Mouse (Mus musculus) thymus, adult 2 months (tissue): ENCODE measurements at regions not wholly inside any gene's neighbourhood (a gene's known extent, or its start where the extent isn't known, plus 50 kb on each side); places are given as distances from the start of the nearest gene placed in this dataset.

Experiments used
- DNase-seq: peaks from one replicate; pipeline ENCODE4 v3.0.0; 2021
- H3K27ac ChIP-seq: fragments of 200-500 bp; 2 replicates; pipeline ENCODE4 v1.5.1; 2012; ENCODE audit warnings: low read length, control low read depth; ENCODE audit not compliant: control insufficient read depth, insufficient read depth
- H3K27me3 ChIP-seq: fragments of 200-500 bp; 2 replicates; pipeline ENCODE4 v1.6.1; 2012; ENCODE audit warnings: mild to moderate bottlenecking, low read length, moderate library complexity, mixed read lengths; ENCODE audit not compliant: control insufficient read depth, insufficient read depth
- H3K36me3 ChIP-seq: fragments of 200-500 bp; 2 replicates; pipeline ENCODE4 v1.6.1; 2012; ENCODE audit warnings: mild to moderate bottlenecking, low read length, moderate library complexity; ENCODE audit not compliant: control insufficient read depth, insufficient read depth
- H3K4me1 ChIP-seq: fragments of 200-500 bp; replicated peaks from 2 replicates; pipeline ENCODE4 v1.6.1; 2012; ENCODE audit warnings: low read length; ENCODE audit not compliant: control insufficient read depth, insufficient read depth
- H3K4me3 ChIP-seq: fragments of 200-500 bp; 2 replicates; pipeline ENCODE4 v1.5.1; 2012; ENCODE audit warnings: mild to moderate bottlenecking, low read length, control low read depth, moderate library complexity; ENCODE audit not compliant: control insufficient read depth, insufficient read depth
- CTCF ChIP-seq: fragments of 200-500 bp; IDR thresholded peaks from 2 replicates; pipeline ENCODE4 v1.5.1; 2012; ENCODE audit warnings: mild to moderate bottlenecking, control low read depth, low read length, moderate library complexity, borderline replicate concordance; ENCODE audit not compliant: control insufficient read depth, poor library complexity, insufficient read depth; ENCODE audit errors: extremely low read depth
- POLR2A ChIP-seq: fragments of 200-500 bp; IDR thresholded peaks from 2 replicates; pipeline ENCODE4 v1.6.1; 2012; ENCODE audit warnings: mild to moderate bottlenecking, low read length, control low read depth, moderate library complexity; ENCODE audit not compliant: control insufficient read depth, poor library complexity, insufficient read depth; ENCODE audit errors: extremely low read depth
- WGBS: fragments of 180-500 bp; shearing (Covaris S2); methylation state at CpG from one replicate; pipeline ENCODE4 v1.1.7; 2018; 5-methylcytosine and 5-hydroxymethylcytosine counted together

DNA sequence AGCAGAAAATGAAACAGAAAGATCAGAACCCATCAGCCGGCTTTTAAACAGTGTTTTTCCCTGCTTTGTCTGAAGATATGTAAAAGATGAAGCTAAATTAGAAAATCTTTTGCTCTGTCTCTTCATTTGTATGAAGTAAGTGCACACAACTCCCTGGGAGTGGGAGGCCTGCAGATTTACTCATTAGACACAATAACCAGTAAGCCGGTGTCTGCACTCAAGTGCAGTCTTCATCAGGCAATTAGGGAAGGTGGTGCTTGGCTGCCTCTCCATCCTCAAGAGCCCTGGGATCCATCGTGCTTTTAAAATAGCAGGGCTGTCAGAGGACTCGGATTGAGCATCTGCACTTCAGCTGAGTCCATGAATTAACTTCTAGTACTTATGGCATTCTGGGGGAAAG lies 945.1 kb downstream of the Slc4a3 start:
- Histone ChIP-seq H3K4me1 (no peaks in the 10 kb centered on the region), H3K4me3 (no peak overlapping the region), H3K27ac (no peak overlapping the region), H3K36me3 (no peaks in the 10 kb centered on the region), H3K27me3 (no peaks in the 10 kb centered on the region)
- TF ChIP-seq POLR2A (no peak), CTCF (no peak)
- no peak for DNase-seq
- 86% methylated on average over 4 of the region's 4 CpGs for WGBS

DNA sequence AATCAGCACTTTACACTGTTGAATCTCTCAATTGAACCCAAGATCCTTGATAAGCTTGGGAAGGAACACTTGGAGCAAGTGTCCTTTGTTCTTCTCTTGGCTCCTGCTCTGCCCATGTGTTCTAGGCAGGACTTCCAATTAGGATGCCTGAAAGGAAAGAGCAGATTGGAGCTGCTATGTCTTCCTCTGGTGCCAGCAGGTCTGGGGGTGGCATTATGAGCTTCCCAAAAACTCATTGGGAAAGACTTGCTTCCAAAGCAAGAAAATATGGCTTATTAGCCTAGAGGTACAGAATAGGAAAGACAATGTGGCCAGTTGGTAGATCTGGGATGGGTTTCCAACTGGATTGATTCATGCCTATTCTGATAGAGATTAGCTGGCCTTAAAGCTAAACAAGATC lies 959.1 kb downstream of the Slc4a3 start:
- no peak overlapping the region for H3K4me3 ChIP-seq
- no peak for DNase-seq
- H3K27me3 ChIP-seq: no peaks in the 10 kb centered on the region
- H3K36me3 ChIP-seq: no peaks in the 10 kb centered on the region
- TF ChIP-seq POLR2A: no peak
- no peak for TF ChIP-seq CTCF
- no peak overlapping the region for H3K27ac ChIP-seq
- H3K4me1 ChIP-seq: no peaks in the 10 kb centered on the region

DNA sequence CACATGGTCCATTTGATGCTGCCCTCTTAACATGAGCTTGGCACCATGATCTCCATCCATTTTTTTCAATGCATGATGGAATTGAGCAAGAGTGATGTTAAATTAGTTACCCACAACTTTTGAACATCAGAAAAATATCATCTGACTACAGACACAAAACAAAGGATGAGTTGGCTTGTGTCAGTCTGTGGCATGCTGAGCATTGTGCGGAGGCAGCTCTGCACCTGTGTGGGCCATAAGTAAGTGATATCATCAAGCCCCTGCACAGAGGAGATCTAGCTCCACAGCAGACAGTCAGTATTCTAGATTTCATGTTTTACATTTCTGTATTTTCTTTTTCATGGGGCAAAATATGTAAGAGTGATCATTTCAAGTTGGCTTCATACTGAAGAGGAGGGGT lies 962.8 kb downstream of the Slc4a3 start:
- 95% methylated on average over 1 of the region's 1 CpGs for WGBS
- H3K27me3 ChIP-seq: no peaks in the 10 kb centered on the region
- no peaks in the 10 kb centered on the region for H3K36me3 ChIP-seq
- H3K4me3 ChIP-seq: no peak overlapping the region
- no peak for TF ChIP-seq POLR2A
- TF ChIP-seq CTCF: no peak
- no peak overlapping the region for H3K27ac ChIP-seq
- H3K4me1 ChIP-seq: no peaks in the 10 kb centered on the region
- DNase-seq: no peak

DNA sequence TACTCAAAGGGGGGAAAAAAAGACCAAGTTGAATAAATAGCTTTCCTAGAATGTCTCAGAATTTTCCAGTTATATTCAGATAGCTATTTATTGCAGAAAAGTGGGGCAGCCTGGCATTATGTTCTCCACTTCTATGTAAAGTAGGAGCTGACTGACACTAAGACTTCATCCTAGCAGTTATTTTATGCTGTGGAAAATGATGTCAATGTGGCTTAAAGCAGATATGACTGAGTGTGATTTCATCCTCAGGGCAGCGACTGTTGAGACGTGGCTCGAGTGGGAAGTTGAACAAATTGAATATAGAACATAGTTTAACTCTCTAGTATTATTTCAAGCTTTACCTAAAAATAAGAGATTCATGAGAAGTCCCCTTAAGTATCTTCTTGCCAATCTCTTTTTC lies 963.4 kb downstream of the Slc4a3 start:
- WGBS: 93% methylated on average over 3 of the region's 3 CpGs
- H3K36me3 ChIP-seq: no peaks in the 10 kb centered on the region
- DNase-seq: no peak
- no peak overlapping the region for H3K4me3 ChIP-seq
- TF ChIP-seq CTCF: no peak
- no peak for TF ChIP-seq POLR2A
- H3K27ac ChIP-seq: no peak overlapping the region
- no peaks in the 10 kb centered on the region for H3K4me1 ChIP-seq
- H3K27me3 ChIP-seq: no peaks in the 10 kb centered on the region

DNA sequence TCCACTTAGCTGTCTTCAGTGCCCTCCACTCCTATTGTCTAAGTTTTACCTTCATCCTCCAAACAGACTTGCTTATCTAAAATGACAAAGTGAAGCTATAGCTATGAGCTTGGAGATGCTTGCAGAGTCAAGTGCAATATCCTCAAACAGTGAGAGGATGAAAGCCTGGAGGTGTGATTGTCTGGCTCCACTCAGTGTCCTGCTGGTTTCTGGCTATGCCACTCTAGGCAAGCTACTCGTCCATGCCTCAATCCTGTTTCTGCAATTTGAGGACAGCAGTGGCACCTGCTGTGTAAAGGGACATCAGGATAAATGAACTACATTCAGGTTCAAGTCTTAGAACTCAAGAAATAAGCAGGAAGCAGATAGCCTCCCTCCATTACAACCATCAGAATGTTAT lies 966.1 kb downstream of the Slc4a3 start:
- Histone ChIP-seq H3K4me1 (no peaks in the 10 kb centered on the region), H3K4me3 (no peak overlapping the region), H3K36me3 (no peaks in the 10 kb centered on the region), H3K27me3 (no peaks in the 10 kb centered on the region), H3K27ac (no peak overlapping the region)
- no peak for TF ChIP-seq CTCF
- TF ChIP-seq POLR2A: no peak
- no peak for DNase-seq
- WGBS: 78% methylated on average over 1 of the region's 1 CpGs

DNA sequence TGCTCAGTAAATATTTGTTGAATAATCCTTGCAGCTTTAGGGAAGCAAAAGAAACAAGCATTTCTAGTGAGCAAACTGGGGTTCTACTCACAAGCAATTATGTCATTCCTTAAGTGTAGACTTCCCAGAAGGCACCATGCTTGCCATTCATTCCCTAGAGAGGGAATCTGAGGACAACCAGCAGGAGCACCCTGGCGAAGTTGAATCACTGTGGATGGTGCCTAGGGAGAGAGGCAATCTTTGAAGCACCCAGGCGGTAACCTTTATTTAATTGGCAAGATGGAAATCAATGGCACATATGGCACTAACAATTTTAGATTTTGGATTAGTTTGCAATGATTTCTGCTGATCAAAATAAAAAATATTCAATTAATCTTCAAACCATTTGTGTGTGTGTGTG lies 967.4 kb downstream of the Slc4a3 start:
- no peak overlapping the region for H3K4me3 ChIP-seq
- H3K27me3 ChIP-seq: no peaks in the 10 kb centered on the region
- no peak overlapping the region for H3K27ac ChIP-seq
- H3K4me1 ChIP-seq: no peaks in the 10 kb centered on the region
- WGBS: 97% methylated on average over 2 of the region's 2 CpGs
- no peaks in the 10 kb centered on the region for H3K36me3 ChIP-seq
- DNase-seq: no peak
- TF ChIP-seq POLR2A (no peak), CTCF (no peak)

DNA sequence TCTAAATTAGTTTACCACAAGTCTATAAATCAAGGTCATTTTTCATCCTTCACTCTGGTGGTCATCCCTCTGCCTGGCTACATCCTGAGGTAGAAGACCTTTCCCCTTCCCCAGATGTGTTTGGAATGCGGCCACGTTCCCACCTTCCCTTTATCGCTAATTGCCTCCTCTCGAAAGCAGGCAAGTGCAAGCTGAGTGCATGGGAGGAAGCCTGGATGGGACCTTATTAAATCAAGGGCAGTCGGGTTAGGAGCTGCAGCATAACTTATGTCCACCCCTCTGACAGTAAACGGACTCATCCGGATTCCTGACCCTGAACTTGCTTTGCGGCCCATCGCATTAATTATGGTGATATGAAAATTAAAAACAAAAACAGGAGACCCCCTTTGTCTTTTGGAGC lies 983.5 kb downstream of the Slc4a3 start:
- Histone ChIP-seq H3K27me3 (no peaks in the 10 kb centered on the region), H3K27ac (no peak overlapping the region), H3K4me1 (no peaks in the 10 kb centered on the region), H3K36me3 (no peaks in the 10 kb centered on the region), H3K4me3 (no peak overlapping the region)
- WGBS: 83% methylated on average over 9 of the region's 9 CpGs
- DNase-seq: no peak
- TF ChIP-seq CTCF: no peak
- no peak for TF ChIP-seq POLR2A
